Mouse (Mus musculus): ENCODE results near the gene Hs3st2. TPM values are rescaled to one million over a fixed set of nuclear protein-coding genes. Genes with fewer than 3 reads are reported as not detected.

Hs3st2 gene
- polyA plus RNA-seq, 1 experiment from 2014 or later: 0.94 TPM

GRCm38 (mm10) chr7:121441186-121441585, 49.5 kb downstream of the Hs3st2 start:
- H3K27ac ChIP-seq (ENCODE audit: low read length): no peak overlapping the region
- H3K27me3 ChIP-seq (ENCODE audit: control insufficient read depth, insufficient read depth, low read length): no peaks in the 10 kb centered on the region
- H3K9me3 ChIP-seq (ENCODE audit: control insufficient read depth, low read depth, low read length): no peaks in the 10 kb centered on the region
- WGBS: 67% methylated on average over 5 of the region's 5 CpGs
- H3K9ac ChIP-seq (replicated peaks; ENCODE audit: low read depth, low read length): no peak overlapping the region
- H3K4me3 ChIP-seq (ENCODE audit: low read depth, low read length): no peak overlapping the region
- H3K4me2 ChIP-seq (replicated peaks; ENCODE audit: low read depth, low read length): no peak overlapping the region
- no peaks in the 10 kb centered on the region for H3K4me1 ChIP-seq (ENCODE audit: control insufficient read depth, insufficient read depth, low read length)
- H3K36me3 ChIP-seq (ENCODE audit: control insufficient read depth, insufficient read depth, low read length): no peaks in the 10 kb centered on the region
- ATAC-seq (ENCODE audit: insufficient number of reproducible peaks, insufficient read depth, low FRiP score, low read depth): no peak

- no peak overlapping the region for H3K4me3 ChIP-seq (ENCODE audit: low read depth, low read length)
- H3K9ac ChIP-seq (replicated peaks; ENCODE audit: low read depth, low read length): no peak overlapping the region
- no peak overlapping the region for H3K27ac ChIP-seq (ENCODE audit: low read length)
- 69% methylated on average over 7 of the region's 7 CpGs for WGBS
- no peaks in the 10 kb centered on the region for H3K27me3 ChIP-seq (ENCODE audit: control insufficient read depth, insufficient read depth, low read length)
- H3K4me2 ChIP-seq (replicated peaks; ENCODE audit: low read depth, low read length): no peak overlapping the region
- H3K4me1 ChIP-seq (ENCODE audit: control insufficient read depth, insufficient read depth, low read length): no peaks in the 10 kb centered on the region
- no peaks in the 10 kb centered on the region for H3K9me3 ChIP-seq (ENCODE audit: control insufficient read depth, low read depth, low read length)
- no peak for ATAC-seq (ENCODE audit: insufficient number of reproducible peaks, insufficient read depth, low FRiP score, low read depth)
- no peaks in the 10 kb centered on the region for H3K36me3 ChIP-seq (ENCODE audit: control insufficient read depth, insufficient read depth, low read length)
Observed at GRCm38 (mm10) chr7:121444336-121444735, 52.7 kb downstream of the Hs3st2 start.

DNA sequence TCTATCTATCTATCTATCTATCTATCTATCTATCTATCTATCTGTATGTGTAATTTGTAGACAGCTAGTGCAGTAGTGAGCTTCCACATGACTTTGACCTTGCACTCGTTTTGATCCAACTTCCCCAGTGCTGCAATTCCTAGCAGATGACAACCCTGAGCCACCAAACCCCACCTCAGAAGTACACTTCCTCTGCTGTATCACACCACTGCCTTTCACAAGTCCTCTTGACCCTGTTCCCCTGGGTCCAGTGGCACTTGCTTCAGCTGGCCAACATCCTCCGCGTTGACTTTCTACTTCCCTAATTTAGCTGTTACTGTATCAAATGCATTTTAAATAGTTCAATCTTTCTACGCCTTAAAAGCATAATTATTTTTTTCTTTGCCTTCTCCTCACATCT, 54.6 kb downstream of the Hs3st2 start:
- Histone ChIP-seq H3K27me3 (ENCODE audit: control insufficient read depth, insufficient read depth, low read length) (no peaks in the 10 kb centered on the region), H3K9me3 (ENCODE audit: control insufficient read depth, low read depth, low read length) (no peaks in the 10 kb centered on the region), H3K4me3 (ENCODE audit: low read depth, low read length) (no peak overlapping the region), H3K4me1 (ENCODE audit: control insufficient read depth, insufficient read depth, low read length) (0 out of 2 replicates have a peak, but pooled peaks cover 2% of the 10 kb centered on the region), H3K36me3 (ENCODE audit: control insufficient read depth, insufficient read depth, low read length) (no peaks in the 10 kb centered on the region), H3K9ac (replicated peaks; ENCODE audit: low read depth, low read length) (no peak overlapping the region), H3K4me2 (replicated peaks; ENCODE audit: low read depth, low read length) (no peak overlapping the region), H3K27ac (ENCODE audit: low read length) (no peak overlapping the region)
- WGBS: 85% methylated on average over 4 of the region's 4 CpGs
- ATAC-seq (ENCODE audit: insufficient number of reproducible peaks, insufficient read depth, low FRiP score, low read depth): no peak

DNA sequence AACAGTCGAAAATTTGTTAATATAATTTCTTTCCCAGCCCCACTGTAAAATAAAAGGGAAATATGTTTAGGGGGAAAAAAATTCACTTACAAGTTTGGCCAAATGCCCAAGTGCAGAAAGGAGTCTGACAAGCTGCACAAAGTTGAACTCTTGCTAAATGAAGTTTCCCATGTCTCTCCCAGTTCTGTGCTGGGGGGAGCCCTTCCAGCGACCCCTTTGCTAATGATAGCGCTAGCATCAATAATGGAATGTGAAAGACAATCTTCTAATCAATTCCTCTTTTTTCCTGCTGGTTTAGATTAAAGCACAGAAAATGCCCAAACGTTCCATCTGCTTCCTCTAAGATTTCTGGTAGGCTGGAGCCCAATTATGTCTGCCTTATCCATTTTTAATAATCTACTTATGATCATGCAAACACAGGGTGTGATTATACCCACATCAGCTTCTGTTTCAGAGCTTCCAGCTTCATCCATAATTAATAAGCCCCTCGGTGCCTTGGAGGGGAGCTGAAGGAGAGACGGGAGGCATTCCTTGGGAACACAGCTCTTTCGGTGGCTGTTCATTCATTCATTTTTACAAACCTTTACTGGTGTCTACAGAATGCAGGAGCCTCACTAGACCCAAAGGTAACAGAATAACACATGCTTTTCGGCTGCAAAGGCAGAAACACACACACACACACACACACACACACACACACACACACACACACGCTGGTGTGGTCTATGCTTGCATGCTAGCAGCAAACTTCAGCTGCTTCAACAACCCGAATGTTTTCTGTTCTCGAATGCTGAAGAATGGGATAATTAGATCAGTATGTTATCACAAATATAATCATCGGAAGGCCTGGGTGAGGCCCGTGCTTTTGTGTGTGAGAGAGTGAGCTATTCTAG, 59.5 kb downstream of the Hs3st2 start:
- H3K4me3 ChIP-seq (ENCODE audit: low read depth, low read length): no peak overlapping the region
- no peak for ATAC-seq (ENCODE audit: insufficient number of reproducible peaks, insufficient read depth, low FRiP score, low read depth)
- no peaks in the 10 kb centered on the region for H3K36me3 ChIP-seq (ENCODE audit: control insufficient read depth, insufficient read depth, low read length)
- H3K4me2 ChIP-seq (replicated peaks; ENCODE audit: low read depth, low read length): no peak overlapping the region
- no peaks in the 10 kb centered on the region for H3K9me3 ChIP-seq (ENCODE audit: control insufficient read depth, low read depth, low read length)
- H3K4me1 ChIP-seq (ENCODE audit: control insufficient read depth, insufficient read depth, low read length): 0 out of 2 replicates have a peak, but pooled peaks cover 2% of the 10 kb centered on the region
- no peak overlapping the region for H3K9ac ChIP-seq (replicated peaks; ENCODE audit: low read depth, low read length)
- no peaks in the 10 kb centered on the region for H3K27me3 ChIP-seq (ENCODE audit: control insufficient read depth, insufficient read depth, low read length)
- H3K27ac ChIP-seq (ENCODE audit: low read length): no peak overlapping the region
- 52% methylated on average over 13 of the region's 13 CpGs for WGBS

GRCm38 (mm10) chr7:121456716-121457115, 65.1 kb downstream of the Hs3st2 start:
- Histone ChIP-seq H3K27ac (ENCODE audit: low read length) (no peak overlapping the region), H3K9ac (replicated peaks; ENCODE audit: low read depth, low read length) (no peak overlapping the region), H3K36me3 (ENCODE audit: control insufficient read depth, insufficient read depth, low read length) (no peaks in the 10 kb centered on the region), H3K27me3 (ENCODE audit: control insufficient read depth, insufficient read depth, low read length) (no peaks in the 10 kb centered on the region), H3K4me3 (ENCODE audit: low read depth, low read length) (no peak overlapping the region), H3K9me3 (ENCODE audit: control insufficient read depth, low read depth, low read length) (no peaks in the 10 kb centered on the region), H3K4me2 (replicated peaks; ENCODE audit: low read depth, low read length) (no peak overlapping the region), H3K4me1 (ENCODE audit: control insufficient read depth, insufficient read depth, low read length) (no peaks in the 10 kb centered on the region)
- WGBS: 85% methylated on average over 1 of the region's 1 CpGs
- ATAC-seq (ENCODE audit: insufficient number of reproducible peaks, insufficient read depth, low FRiP score, low read depth): no peak

GRCm38 (mm10) chr7:121458075-121458474, 66.4 kb downstream of the Hs3st2 start:
- Histone ChIP-seq H3K36me3 (ENCODE audit: control insufficient read depth, insufficient read depth, low read length) (no peaks in the 10 kb centered on the region), H3K4me3 (ENCODE audit: low read depth, low read length) (no peak overlapping the region), H3K9me3 (ENCODE audit: control insufficient read depth, low read depth, low read length) (no peaks in the 10 kb centered on the region), H3K4me2 (replicated peaks; ENCODE audit: low read depth, low read length) (no peak overlapping the region), H3K4me1 (ENCODE audit: control insufficient read depth, insufficient read depth, low read length) (no peaks in the 10 kb centered on the region), H3K9ac (replicated peaks; ENCODE audit: low read depth, low read length) (no peak overlapping the region), H3K27ac (ENCODE audit: low read length) (no peak overlapping the region), H3K27me3 (ENCODE audit: control insufficient read depth, insufficient read depth, low read length) (no peaks in the 10 kb centered on the region)
- ATAC-seq (ENCODE audit: insufficient number of reproducible peaks, insufficient read depth, low FRiP score, low read depth): no peak
- 31% methylated on average over 3 of the region's 3 CpGs for whole genome bisulfite sequencing

GRCm38 (mm10) chr7:121460626-121461025, 69.0 kb downstream of the Hs3st2 start:
- Histone ChIP-seq H3K27ac (ENCODE audit: low read length) (no peak overlapping the region), H3K9me3 (ENCODE audit: control insufficient read depth, low read depth, low read length) (no peaks in the 10 kb centered on the region), H3K9ac (replicated peaks; ENCODE audit: low read depth, low read length) (no peak overlapping the region), H3K4me2 (replicated peaks; ENCODE audit: low read depth, low read length) (no peak overlapping the region), H3K4me1 (ENCODE audit: control insufficient read depth, insufficient read depth, low read length) (no peaks in the 10 kb centered on the region), H3K27me3 (ENCODE audit: control insufficient read depth, insufficient read depth, low read length) (no peaks in the 10 kb centered on the region), H3K4me3 (ENCODE audit: low read depth, low read length) (no peak overlapping the region), H3K36me3 (ENCODE audit: control insufficient read depth, insufficient read depth, low read length) (no peaks in the 10 kb centered on the region)
- ATAC-seq (ENCODE audit: insufficient number of reproducible peaks, insufficient read depth, low FRiP score, low read depth): no peak
- 74% methylated on average over 6 of the region's 6 CpGs for WGBS

DNA sequence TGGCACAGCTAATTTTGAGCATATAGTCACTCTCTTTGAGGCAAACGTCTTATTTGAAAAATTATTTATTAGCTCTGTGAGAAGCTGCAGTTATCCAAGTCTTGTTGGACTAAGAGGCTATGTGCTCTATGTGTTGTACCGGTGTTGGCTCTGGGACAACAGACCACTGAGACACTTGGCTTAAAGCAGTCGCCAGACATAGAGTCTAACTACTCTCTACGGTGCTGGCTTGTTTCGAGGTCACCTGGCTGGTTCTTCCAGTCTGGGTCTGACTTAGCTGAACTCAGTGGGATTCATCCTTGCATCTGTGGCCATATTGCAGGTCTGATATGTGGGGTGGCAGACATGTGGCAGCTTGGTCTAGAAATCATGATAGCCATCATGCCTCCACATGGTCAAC, 72.8 kb downstream of the Hs3st2 start:
- no peak overlapping the region for H3K27ac ChIP-seq (ENCODE audit: low read length)
- H3K4me2 ChIP-seq (replicated peaks; ENCODE audit: low read depth, low read length): no peak overlapping the region
- no peak overlapping the region for H3K4me3 ChIP-seq (ENCODE audit: low read depth, low read length)
- no peaks in the 10 kb centered on the region for H3K27me3 ChIP-seq (ENCODE audit: control insufficient read depth, insufficient read depth, low read length)
- no peak overlapping the region for H3K9ac ChIP-seq (replicated peaks; ENCODE audit: low read depth, low read length)
- no peaks in the 10 kb centered on the region for H3K9me3 ChIP-seq (ENCODE audit: control insufficient read depth, low read depth, low read length)
- H3K36me3 ChIP-seq (ENCODE audit: control insufficient read depth, insufficient read depth, low read length): no peaks in the 10 kb centered on the region
- no peak for ATAC-seq (ENCODE audit: insufficient number of reproducible peaks, insufficient read depth, low FRiP score, low read depth)
- 90% methylated on average over 5 of the region's 5 CpGs for WGBS
- no peaks in the 10 kb centered on the region for H3K4me1 ChIP-seq (ENCODE audit: control insufficient read depth, insufficient read depth, low read length)

GRCm38 (mm10) chr7:121465111-121465510, 73.5 kb downstream of the Hs3st2 start:
- Histone ChIP-seq H3K9ac (replicated peaks; ENCODE audit: low read depth, low read length) (no peak overlapping the region), H3K4me2 (replicated peaks; ENCODE audit: low read depth, low read length) (no peak overlapping the region), H3K27me3 (ENCODE audit: control insufficient read depth, insufficient read depth, low read length) (no peaks in the 10 kb centered on the region), H3K4me3 (ENCODE audit: low read depth, low read length) (no peak overlapping the region), H3K27ac (ENCODE audit: low read length) (no peak overlapping the region), H3K4me1 (ENCODE audit: control insufficient read depth, insufficient read depth, low read length) (no peaks in the 10 kb centered on the region), H3K9me3 (ENCODE audit: control insufficient read depth, low read depth, low read length) (no peaks in the 10 kb centered on the region), H3K36me3 (ENCODE audit: control insufficient read depth, insufficient read depth, low read length) (no peaks in the 10 kb centered on the region)
- 85% methylated on average over 1 of the region's 1 CpGs for WGBS
- no peak for ATAC-seq (ENCODE audit: insufficient number of reproducible peaks, insufficient read depth, low FRiP score, low read depth)

Data from stomach, embryonic 14.5 days (tissue).